Mouse (Mus musculus): ENCODE measurements around the gene Psma2.

Gene Psma2

DNA sequence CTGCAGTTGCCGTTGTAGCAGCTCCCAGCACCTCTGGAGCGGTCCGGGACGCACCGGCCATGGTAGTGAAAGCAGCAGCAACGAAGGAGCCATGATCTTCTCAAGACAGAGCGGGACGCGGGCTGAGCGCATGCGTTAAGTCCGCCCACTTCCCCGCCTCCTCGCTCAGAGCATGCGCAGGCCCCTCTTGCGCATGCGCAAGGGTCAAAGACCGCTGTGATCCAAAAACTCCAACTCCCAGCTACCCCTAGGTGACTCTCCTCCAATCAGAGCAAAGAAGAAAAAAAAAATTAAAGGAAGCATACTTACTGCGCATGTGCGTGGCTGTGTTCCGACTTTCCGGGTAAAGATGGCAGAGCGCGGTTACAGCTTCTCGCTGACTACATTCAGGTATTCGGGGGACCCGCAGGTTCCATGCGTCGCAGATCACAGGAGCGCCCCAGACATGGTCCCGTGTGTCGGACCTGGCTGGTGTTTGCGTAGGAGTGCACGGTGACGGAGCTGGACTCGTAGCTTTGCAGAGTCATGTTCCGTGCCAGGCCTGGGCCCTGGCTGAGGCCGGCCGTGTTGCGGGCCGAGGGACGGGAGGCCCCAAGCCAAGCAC is at the start of gene Psma2, which contains the start of gene Mrpl32:
Gene Psma2, plus strand, starts transcription at position 315 of the 604 bp plus-strand sequence.
Gene Mrpl32, minus strand, starts transcription at position 240 of the 604 bp plus-strand sequence.
- DNase-seq = peak; percentile 98

DNA sequence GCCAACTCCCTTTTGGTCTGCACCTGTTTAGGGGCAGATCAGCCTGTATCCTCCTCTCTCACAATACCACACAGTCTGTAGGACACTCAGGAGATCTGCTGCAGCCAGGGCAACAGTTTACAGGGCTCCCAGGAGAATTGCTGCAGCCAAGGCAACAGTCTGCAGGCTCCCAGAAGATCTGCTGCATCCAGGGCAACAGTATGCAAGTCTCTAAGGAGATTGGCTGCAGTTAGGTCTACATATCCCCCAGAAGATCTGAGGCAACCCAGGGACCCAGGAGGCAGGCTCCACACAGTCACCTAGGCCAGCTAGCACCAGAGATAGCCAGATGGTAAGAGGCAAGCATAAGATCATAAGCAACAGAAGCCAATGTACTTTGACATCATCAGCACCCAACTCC is 38.9 kb upstream of the Psma2 start:
- no peak for DNase-seq

DNA sequence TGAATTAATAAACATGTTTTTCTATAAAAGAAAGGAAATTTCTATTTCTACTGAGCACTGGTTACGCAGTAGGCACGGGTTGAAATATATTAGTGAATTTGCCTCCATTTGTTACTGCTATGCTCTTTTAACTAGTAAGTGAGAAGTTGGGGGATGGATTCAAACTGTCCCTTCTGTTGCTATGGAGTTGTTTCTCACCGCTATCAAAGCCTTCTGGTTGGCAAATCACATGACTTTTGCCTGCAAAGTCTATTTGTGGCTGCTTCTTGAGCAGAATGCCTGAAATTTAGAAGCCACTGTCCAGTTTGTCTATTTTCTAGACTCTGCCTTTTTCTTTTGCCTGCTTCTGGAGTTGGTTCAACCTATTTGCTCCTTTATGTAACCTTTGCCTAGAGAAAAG is 32.6 kb upstream of the Psma2 start:
- no peak for DNase-seq

DNA sequence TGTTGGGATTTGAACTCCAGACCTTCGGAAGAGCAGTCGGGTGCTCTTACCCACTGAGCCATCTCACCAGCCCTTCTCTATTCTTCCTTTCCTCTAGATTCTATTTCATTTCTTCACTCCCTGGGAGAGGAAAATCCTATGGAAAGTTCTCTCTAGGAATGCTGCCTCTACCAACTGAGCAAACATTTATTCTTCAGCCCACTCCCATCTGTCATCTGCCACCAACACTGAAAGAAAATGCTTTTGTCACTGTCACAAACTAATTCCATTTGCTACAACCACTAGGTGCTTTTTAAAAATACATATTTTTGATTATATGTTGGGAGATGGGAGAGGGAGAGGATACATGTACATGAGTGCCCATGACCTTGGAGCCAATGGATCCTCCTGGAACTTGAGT is 10.3 kb upstream of the Psma2 start:
- DNase-seq = no peak

DNA sequence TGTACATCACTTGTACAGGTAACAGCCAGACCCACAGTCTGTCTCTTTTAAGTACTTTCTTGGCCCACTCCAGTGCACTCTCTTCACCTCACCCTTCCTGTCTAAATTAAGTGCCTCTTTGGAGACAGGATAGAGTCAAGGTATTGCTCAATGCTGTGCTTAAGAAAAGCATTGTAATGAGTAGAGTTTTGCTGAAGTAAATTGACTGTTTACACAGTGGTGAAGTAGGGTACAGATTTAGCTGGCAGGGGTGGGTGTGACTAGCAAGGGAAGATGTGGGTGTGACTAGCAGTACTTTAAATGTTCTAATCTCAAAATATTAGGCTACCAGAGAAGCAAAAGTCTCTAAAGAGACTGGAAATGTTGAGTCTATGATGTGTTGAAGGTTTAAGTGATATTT is 5.4 kb upstream of the Psma2 start:
- DNase-seq = no peak

DNA sequence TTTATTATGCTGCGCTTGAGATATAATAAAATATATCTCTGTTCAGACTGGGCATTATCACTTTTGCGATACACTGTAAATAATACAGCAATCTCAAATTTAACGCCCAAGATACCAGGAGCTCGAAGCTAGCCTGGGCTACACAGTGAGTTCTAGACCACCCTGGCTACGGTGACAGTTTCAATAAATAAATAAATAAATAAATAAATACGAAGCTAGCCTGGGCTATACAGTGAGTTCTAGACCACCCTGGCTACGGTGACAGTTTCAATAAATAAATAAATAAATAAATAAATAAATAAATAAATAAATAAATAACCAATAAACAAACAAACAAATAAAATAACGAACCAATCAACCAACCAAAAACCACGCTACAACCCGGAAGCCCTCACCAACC is 577 bp upstream of the Psma2 start:
- DNase-seq = no peak

DNA sequence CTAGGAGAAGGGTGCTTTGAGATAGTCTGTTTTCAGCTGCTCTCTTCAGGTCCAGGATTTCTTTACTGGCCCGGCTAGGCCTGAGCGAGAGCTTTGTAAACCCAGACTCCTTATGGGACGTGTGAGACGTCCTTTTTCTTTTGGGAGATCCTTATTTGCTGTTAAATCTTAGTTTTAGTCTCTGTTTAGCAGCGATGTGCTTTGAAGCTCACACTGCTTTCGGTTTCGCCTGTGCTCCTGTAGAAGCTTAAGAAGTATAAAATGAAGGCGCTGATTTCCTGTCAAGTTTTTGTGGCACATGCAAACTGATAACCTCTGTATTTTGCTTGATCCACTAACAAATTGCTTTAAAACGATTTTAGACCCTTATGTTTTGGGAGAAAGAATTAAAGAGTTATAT is 513 bp downstream of the Psma2 start:
- DNase-seq = no peak

DNA sequence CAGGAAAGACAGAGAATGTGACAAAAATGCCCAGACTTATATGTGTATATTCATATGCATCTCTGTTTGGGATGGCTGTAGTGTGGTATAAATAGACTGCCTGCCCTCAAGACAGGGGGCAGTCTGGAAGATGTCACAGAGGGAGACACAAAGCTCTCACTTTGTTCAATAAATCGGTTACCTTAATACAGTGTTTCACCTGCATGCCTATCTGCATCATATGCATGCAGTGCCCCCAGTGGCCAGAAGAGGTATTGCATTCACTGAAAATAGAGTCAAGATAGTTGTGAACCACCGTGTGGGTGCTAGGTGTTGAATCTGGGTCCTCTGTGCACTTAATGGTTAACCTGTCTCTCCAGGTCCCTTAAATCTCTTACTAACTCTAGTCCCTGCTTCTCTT is 5.7 kb downstream of the Psma2 start:
- DNase-seq = peak; percentile 79

DNA sequence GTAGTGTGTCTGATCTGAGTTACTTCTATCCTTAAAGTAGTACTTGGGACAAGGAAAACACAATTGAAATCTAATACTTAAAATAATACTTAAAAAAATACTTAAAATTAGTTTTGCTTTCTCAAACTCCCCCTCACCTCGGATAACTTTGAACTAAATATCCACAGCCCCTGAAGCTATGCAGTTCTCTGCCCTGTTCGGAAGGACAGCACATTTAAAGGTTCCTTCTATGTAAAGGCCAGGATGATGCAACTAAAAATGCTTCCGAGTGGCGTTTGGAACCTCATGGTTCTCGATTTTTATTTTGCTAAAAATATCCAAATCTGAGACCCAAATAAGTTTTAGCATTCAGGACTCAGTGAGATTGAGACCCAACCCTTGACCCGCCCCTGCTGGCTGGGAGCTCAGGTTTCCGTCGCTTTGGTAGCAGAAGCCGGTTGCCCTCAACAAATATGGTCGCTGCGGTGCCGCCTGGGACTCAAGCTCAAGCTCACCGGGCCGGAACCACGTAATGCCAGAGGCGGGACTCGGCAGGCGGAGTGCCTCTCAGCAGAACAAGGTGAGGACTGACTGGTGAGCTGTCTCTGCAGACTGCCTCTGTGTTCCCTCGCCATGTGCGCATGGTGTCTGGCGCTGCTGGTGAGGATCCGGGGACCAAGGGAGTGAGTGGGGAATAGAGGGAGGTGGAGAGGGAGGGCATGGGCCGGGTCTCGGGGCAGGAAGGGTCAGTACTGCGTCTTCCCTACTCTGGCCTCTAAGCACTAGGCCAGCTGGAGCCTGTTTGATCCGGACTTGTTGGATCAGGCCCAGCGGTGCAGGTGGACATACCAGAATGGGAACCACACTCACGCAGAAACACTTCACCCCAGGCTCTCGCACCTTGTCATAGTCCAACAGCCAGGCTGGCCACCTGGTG is 16.9 kb downstream of the Psma2 start, which contains the start of gene AW209491:
Gene AW209491, plus strand, starts transcription at position 429 of the 916 bp plus-strand sequence.
- DNase-seq = peak; percentile 95

DNA sequence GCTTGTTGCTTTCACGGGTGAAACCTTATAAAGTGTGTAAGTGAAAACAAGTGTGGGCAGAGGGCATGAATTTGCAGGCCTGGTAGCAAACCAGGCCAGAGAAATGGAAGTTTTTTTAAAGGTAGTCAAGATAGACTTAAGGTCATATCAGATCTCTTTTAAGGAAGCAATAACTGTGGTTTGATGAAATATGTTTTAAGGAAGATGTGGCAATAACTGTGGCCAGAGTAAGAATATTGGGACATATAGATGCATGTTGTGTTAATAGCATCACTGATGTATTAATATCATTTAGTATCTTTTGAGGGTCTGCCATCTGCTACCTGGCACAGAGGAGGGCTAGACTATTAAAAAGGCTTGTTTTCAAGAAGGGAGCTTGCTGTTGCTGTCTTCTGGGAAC is 27.0 kb downstream of the Psma2 start:
- no peak for DNase-seq

DNA sequence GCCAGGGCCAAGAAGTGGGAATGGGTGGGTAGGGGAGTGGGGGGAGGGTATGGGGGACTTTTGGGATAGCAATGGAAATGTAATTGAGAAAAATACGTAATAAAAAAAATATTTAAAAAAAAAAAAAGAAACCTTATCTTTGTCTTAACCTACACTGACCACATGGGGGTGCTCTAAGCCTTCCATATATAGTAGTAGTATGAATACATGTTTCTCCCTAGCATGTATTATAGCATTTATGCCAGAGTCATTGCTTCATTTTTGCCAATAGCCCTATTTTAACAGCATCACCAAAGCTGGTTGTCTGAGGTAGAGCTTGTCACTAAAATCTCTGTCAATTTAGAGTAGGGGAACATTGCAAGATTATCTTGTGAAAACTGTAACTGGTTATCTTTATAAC is 36.3 kb downstream of the Psma2 start:
- DNase-seq = no peak

DNA sequence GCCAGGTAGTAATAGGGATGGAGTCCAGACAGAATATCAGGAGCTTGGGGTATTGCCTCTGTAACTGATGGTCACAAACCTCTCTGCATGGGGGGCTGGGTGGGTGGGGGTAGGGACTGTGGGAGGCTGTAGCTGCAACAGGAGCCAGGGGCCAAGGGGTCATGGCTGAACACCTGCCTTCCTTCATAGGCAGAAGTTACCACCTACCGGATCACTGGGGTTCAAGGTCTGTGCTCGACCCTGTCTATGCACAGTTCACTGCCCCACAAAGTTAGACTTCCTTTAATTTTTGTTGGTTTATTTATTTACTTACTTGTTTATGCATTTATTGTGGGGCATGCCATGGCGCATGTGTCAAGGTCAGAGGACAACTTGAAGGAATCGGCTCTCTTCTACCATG is 54.1 kb downstream of the Psma2 start:
- no peak for DNase-seq

DNA sequence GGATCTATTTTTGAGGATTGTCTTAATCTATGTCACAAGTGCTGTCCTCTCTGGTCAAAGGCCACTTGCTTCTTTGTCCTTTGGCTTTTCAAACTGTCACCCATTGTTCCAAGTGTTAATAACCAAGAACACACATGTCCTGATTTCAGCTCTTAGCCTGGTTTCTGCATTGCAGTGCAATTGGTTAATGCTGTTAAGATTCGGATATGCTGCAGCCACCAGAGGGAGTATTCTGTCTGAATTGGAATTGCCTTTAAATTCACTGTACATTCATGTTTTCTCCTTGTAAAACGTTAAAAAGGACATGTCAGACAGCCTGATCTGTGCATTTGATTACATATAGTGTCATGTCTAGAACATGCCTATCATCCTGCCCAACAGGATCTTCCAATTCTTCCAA is 57.3 kb downstream of the Psma2 start:
- no peak for DNase-seq

DNA sequence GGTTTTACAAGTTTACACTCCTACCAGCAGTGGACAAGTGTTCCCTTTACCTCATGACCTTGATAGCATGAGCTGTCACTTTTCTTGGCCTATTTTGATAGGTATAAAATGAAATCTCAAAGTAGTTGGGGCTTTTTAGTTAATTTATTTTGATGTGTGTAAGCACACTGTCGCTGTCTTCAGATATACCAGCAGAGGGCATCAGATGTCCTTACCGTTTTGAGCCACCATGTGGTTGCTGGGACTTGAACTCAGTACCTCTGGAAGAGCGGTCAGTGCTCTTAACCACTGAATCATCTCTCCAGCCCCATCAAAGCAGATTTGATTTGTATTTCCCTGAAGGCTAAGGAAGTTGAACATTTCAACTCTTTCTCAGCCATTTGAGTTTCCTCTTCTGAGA is 75.9 kb downstream of the Psma2 start:
- DNase-seq = no peak

DNA sequence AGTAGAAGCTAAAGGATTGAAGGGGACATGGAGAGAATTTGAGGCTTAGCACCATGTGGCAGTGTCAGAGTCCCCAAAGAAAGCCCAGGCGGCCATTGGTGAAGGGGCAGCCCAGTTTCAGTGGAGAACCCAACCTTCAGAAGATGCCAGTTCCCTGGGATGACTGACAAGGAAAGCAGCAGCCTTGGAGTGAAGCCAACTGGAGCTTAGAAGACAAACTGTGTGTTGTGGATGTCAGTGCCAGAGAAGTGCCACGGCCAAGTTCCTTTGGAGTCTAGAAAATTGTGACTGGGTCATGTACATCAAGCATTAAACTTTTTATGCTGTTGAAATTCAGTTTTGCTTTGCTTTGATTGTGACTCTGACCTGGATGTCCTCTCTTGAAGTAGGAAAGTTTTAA is 103.8 kb downstream of the Psma2 start:
- no peak for DNase-seq

DNA sequence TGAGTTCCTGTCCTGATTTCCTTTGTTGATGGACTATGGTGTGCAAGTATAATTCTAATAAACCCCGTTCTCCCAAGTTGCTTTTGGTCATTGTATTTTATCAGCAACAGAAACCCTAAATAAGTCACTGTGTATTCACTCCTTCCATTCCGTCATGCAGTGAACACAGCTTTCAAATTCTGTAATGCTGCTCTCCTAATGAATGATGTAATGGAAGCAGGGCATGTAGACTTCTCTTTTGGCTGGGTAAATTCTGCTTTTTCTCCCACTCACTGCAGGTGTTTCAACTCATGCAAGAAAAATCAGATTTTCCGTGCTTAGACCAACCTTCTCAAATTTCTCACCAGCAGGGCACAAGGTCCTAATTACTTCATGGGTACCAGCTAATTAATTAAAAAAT is 104.7 kb downstream of the Psma2 start:
- no peak for DNase-seq
